Mouse (Mus musculus): ENCODE data around the gene Rexo1.

The Rexo1 gene

GRCm38 (mm10) chr10:80503599-80504220, 57.6 kb downstream of the Rexo1 start:
- DNase-seq: no peak

GRCm38 (mm10) chr10:80502819-80503314, 58.5 kb downstream of the Rexo1 start:
- no peak for DNase-seq

DNA sequence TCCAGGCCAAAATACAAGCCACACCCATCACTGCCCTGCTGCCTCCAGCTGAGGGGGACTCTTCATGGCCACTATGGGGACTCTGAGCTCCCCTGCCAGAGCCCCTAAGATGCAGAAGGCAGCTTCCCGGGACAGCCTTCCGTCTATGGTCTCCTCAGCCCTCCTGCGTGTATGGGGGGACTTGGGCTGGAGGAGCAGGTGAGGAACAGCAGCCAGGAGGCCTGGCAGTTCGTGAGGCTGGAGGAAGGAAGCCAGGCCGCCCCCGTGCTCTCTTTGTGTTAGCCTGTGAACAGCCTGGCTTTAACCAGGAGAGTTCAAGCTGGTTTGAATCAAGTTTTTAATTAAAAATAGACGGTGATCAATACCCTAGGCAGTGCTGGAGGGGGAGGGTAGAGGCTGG, 59.1 kb downstream of the Rexo1 start:
- DNase-seq: no peak

DNA sequence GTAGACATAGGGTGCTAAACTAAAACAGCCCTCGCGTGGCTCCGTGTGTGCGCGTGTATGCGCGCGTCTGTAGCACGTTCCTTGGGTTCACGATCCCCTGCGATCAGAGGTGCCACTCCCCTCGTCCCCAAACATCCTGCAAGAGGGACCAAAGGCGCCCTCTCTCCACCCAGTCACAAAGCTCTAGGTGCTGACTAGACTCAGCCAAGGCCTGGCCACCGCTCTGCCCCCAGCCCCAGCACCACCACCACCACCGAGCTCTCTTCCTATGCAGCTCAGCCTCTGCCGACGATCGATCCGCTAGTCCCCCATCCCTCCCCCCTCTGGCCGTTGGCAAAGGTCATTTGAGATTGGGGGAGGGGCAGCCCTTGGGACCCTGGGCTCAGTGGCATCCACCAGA, 64.9 kb downstream of the Rexo1 start:
- no peak for DNase-seq

DNA sequence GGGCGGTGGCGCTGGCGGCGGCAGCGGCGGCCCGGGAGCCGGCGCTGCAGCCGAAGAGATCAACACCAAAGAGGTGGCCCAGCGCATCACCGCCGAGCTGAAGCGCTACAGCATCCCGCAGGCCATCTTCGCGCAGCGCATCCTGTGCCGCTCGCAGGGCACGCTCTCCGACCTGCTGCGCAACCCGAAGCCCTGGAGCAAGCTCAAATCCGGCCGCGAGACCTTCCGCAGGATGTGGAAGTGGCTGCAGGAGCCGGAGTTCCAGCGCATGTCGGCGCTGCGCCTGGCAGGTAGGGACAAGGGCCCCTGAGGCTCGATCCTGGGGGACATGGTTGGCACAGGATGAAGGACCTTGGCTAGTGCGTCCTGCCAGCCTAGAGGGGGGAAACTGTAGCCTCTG, 65.5 kb downstream of the Rexo1 start:
- DNase-seq: peak in 1 of 2 experiments; percentile 33

DNA sequence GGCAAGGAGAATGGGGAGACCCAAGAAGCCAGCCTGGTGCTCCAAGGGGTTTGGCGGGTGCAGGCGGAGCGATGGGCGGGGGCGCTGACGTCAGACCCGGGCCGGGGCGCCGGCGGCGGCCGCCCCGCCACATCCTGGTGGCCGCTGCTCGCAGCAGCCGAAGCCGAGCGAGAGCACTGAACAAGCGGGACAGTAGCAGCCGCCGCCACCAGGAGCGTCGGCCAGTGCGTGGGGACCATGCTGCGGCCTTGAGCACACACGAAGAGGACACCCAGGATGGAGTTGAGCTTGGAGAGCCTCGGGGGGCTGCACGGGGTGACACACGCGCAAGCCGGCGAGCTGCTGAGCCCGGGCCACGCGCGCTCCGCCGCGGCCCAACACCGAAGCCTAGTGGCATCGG, 66.6 kb downstream of the Rexo1 start, which contains the start of gene Onecut3:
Onecut3 (plus strand) TSS at position 104 of the 400 bp plus-strand sequence.
- peak in 1 of 2 experiments; percentile 45 for DNase-seq
